Mouse (Mus musculus) urinary bladder, postnatal 25 days (tissue): ENCODE results near the gene Ptprh.

Source experiments
- DNase-seq: peaks from one replicate; pipeline ENCODE4 v3.0.0; 2022; ENCODE audit warnings: low spot score

Gene Ptprh

GRCm38 (mm10) chr7:4501558-4502397, 102.1 kb downstream of the Ptprh start, which contains the start of gene Ppp1r12c:
TSS of gene Ppp1r12c (minus strand) at chr7:4501680.
- DNase-seq = peak; percentile 93

DNA sequence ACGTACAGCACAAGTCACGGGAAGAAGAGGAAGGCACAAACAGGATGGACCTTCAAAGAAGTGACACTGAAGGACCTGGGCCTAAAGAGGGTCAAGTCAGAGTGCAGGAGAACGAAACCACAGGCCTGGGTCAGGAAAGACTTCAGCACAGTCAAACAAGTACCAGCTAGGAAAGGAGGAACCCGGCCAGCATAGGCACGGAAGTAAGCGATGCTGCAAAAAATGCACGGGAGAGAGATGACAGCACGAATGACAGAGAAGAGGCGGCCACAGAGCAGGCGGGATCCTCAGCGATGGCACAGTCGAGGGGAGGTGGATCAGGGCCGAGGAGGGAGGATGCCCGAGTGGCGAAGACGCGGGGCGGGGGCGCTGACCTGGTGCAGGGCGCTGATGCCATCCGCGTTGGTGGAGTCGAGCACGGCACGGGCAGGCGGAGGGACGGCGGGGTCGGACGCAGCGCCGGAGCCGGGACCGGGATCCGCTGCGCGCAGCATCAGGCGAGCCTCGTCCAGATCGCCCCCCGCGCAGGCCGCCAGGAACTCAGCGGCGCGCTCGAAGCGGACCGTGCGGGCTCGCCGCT, 102.9 kb downstream of the Ptprh start:
- peak; percentile 41 for DNase-seq

- DNase-seq = no peak
These were observed 104.8 kb downstream of the Ptprh start for GRCm38 (mm10) chr7:4499034-4499433.
